Mouse (Mus musculus) CH12.LX (cell line): ENCODE measurements at regions not wholly inside any gene's neighbourhood (a gene's known extent, or its start where the extent isn't known, plus 50 kb on each side); places are given as distances from the start of the nearest gene placed in this dataset.

Source experiments
- DNase-seq: peaks from one replicate; pipeline ENCODE4 v3.0.0-alpha.2; 2013; ENCODE audit errors: extremely low read depth
- H3K27ac ChIP-seq: 2 replicates; pipeline ENCODE4 v1.5.1; 2012; ENCODE audit warnings: low read depth, mild to moderate bottlenecking, control low read depth, moderate library complexity; ENCODE audit not compliant: insufficient read depth
- H3K27me3 ChIP-seq: replicated peaks from 2 replicates; pipeline ENCODE3; 2012; ENCODE audit warnings: inconsistent platforms
- H3K36me3 ChIP-seq, 2 experiments: replicated peaks in 1 of 2; 2 replicates each; pipeline versions ENCODE3 to v1.6.1; 2012; ENCODE audit warnings: inconsistent platforms in 1 of 2, low read length in 1 of 2, mild to moderate bottlenecking in 1 of 2, mixed read lengths in 1 of 2, moderate library complexity in 1 of 2; ENCODE audit not compliant: control insufficient read depth in 1 of 2, insufficient read depth in 1 of 2
- H3K4me1 ChIP-seq, 2 experiments: 2 replicates each; pipeline ENCODE4 v1.6.1; 2012; ENCODE audit warnings: inconsistent platforms in 1 of 2, moderate library complexity in 1 of 2; ENCODE audit not compliant: insufficient read depth in 2 of 2, control insufficient read depth in 1 of 2
- H3K4me2 ChIP-seq: 2 replicates; pipeline ENCODE4 v1.6.1; 2012; ENCODE audit warnings: low read depth, mild to moderate bottlenecking, control low read depth; ENCODE audit not compliant: poor library complexity, insufficient read depth, severe bottlenecking
- H3K4me3 ChIP-seq, 3 experiments: fragments of 150-350 bp in 1 of 3; sonication (generic) in 1 of 3; replicated peaks in 1 of 3; 2 replicates each; pipeline versions ENCODE3 to v1.5.1; 2011 to 2012; ENCODE audit warnings: low read depth in 2 of 3, low read length in 2 of 3, mild to moderate bottlenecking in 2 of 3, moderate library complexity in 2 of 3, control low read depth in 1 of 3, improper control_type of control experiment in 1 of 3, inconsistent platforms in 1 of 3, mixed read lengths in 1 of 3; ENCODE audit not compliant: poor library complexity in 1 of 3
- H3K79me2 ChIP-seq: replicated peaks from 2 replicates; pipeline ENCODE4 v1.6.1; 2012; ENCODE audit warnings: mild to moderate bottlenecking, moderate library complexity; ENCODE audit not compliant: control insufficient read depth, poor library complexity, insufficient read depth, severe bottlenecking; ENCODE audit errors: extremely low read depth
- H3K9ac ChIP-seq: 2 replicates; pipeline ENCODE4 v1.6.1; 2012; ENCODE audit warnings: low read depth, mild to moderate bottlenecking, control low read depth, moderate library complexity; ENCODE audit not compliant: insufficient read depth
- H3K9me3 ChIP-seq: replicated peaks from 2 replicates; pipeline ENCODE3; 2012; ENCODE audit warnings: low read length, inconsistent platforms, mixed read lengths
- BHLHE40 ChIP-seq: IDR thresholded peaks from 2 replicates; pipeline ENCODE4 v1.6.1; 2011; ENCODE audit warnings: mild to moderate bottlenecking, low read depth, low read length, improper control_type of control experiment
- CTCF ChIP-seq, 2 experiments: IDR thresholded peaks in 1 of 2; conservative IDR thresholded peaks in 1 of 2; 2 replicates each; pipeline ENCODE4 v1.5.1; 2011 to 2012; ENCODE audit warnings: low read depth in 2 of 2, low read length in 2 of 2, improper control_type of control experiment in 1 of 2, inconsistent platforms in 1 of 2, mild to moderate bottlenecking in 1 of 2, moderate library complexity in 1 of 2
- E2F4 ChIP-seq: IDR thresholded peaks from 2 replicates; pipeline ENCODE4 v1.6.1; 2011; ENCODE audit warnings: low read depth, low read length, improper control_type of control experiment; ENCODE audit not compliant: insufficient replicate concordance
- EP300 ChIP-seq: IDR thresholded peaks from 2 replicates; pipeline ENCODE4 v1.6.1; 2011; ENCODE audit warnings: low read length, improper control_type of control experiment
- HCFC1 ChIP-seq: IDR thresholded peaks from 2 replicates; pipeline ENCODE4 v1.6.1; 2012; ENCODE audit warnings: low read depth, mild to moderate bottlenecking, inconsistent platforms, low read length, improper control_type of control experiment
- IRF4 ChIP-seq: IDR thresholded peaks from 2 replicates; pipeline ENCODE4 v1.6.1; 2014; ENCODE audit warnings: low read depth, mild to moderate bottlenecking, inconsistent platforms, low read length, improper control_type of control experiment
- JUND ChIP-seq: conservative IDR thresholded peaks from 2 replicates; pipeline ENCODE4 v1.6.1; 2011; ENCODE audit warnings: low read depth, low read length, improper control_type of control experiment
- KAT2A ChIP-seq: IDR thresholded peaks from 2 replicates; pipeline ENCODE4 v1.6.1; 2012; ENCODE audit warnings: low read length, improper control_type of control experiment, inconsistent platforms; ENCODE audit not compliant: insufficient replicate concordance
- MAFK ChIP-seq: IDR thresholded peaks from 2 replicates; pipeline ENCODE4 v1.6.1; 2011; ENCODE audit warnings: low read length, improper control_type of control experiment; ENCODE audit not compliant: insufficient replicate concordance
- MAX ChIP-seq: IDR thresholded peaks from 2 replicates; pipeline ENCODE4 v1.6.1; 2011; ENCODE audit warnings: low read length, improper control_type of control experiment
- MAZ ChIP-seq: IDR thresholded peaks from 2 replicates; pipeline ENCODE4 v1.6.1; 2012; ENCODE audit warnings: low read depth, mild to moderate bottlenecking, inconsistent platforms, low read length, improper control_type of control experiment, moderate library complexity
- MEF2A ChIP-seq: IDR thresholded peaks from 2 replicates; pipeline ENCODE4 v1.6.1; 2014; ENCODE audit warnings: low read depth, mild to moderate bottlenecking, inconsistent platforms, low read length, improper control_type of control experiment, borderline replicate concordance
- MXI1 ChIP-seq: IDR thresholded peaks from 2 replicates; pipeline ENCODE4 v1.6.1; 2011; ENCODE audit warnings: mild to moderate bottlenecking, low read depth, low read length, improper control_type of control experiment
- MYC ChIP-seq: IDR thresholded peaks from 2 replicates; pipeline ENCODE4 v1.6.1; 2011; ENCODE audit warnings: low read depth, mild to moderate bottlenecking, improper control_type of control experiment, low read length
- NRF1 ChIP-seq: IDR thresholded peaks from 2 replicates; pipeline ENCODE4 v1.6.1; 2014; ENCODE audit warnings: low read depth, mild to moderate bottlenecking, inconsistent platforms, low read length, improper control_type of control experiment, moderate library complexity
- POLR2A ChIP-seq: IDR thresholded peaks from 2 replicates; pipeline ENCODE4 v1.6.1; 2011; ENCODE audit warnings: low read depth, mild to moderate bottlenecking, improper control_type of control experiment, low read length
- POLR2AphosphoS2 ChIP-seq: IDR thresholded peaks from 2 replicates; pipeline ENCODE4 v1.6.1; 2011; ENCODE audit warnings: low read depth, low read length, improper control_type of control experiment
- SIN3A ChIP-seq: IDR thresholded peaks from 2 replicates; pipeline ENCODE4 v1.6.1; 2012; ENCODE audit warnings: low read length, improper control_type of control experiment, inconsistent platforms
- TBP ChIP-seq: conservative IDR thresholded peaks from 2 replicates; pipeline ENCODE4 v1.6.1; 2011; ENCODE audit warnings: low read depth, low read length, improper control_type of control experiment
- UBTF ChIP-seq: IDR thresholded peaks from 2 replicates; pipeline ENCODE4 v1.6.1; 2012; ENCODE audit warnings: low read depth, mild to moderate bottlenecking, inconsistent platforms, low read length, improper control_type of control experiment, moderate library complexity
- USF1 ChIP-seq: IDR thresholded peaks from 2 replicates; pipeline ENCODE4 v1.6.1; 2014; ENCODE audit warnings: low read depth, mild to moderate bottlenecking, inconsistent platforms, low read length, improper control_type of control experiment
- USF2 ChIP-seq: conservative IDR thresholded peaks from 2 replicates; pipeline ENCODE4 v1.6.1; 2011; ENCODE audit warnings: low read depth, low read length, improper control_type of control experiment
- ZC3H11A ChIP-seq: IDR thresholded peaks from 2 replicates; pipeline ENCODE4 v1.6.1; 2012; ENCODE audit warnings: low read depth, mild to moderate bottlenecking, inconsistent platforms, low read length, improper control_type of control experiment
- dilution Hi-C: fragments of 300-500 bp; cut with MboI; formaldehyde crosslinking; loops from 2 replicates; pipeline ENCODE4 v1.14.3; 2020; ENCODE audit warnings: low sequenced_read_pairs; ENCODE audit not compliant: extremely low pct_unique_long_range_greater_than_20kb, extremely low pct_ligation_motif_present
- in situ Hi-C: fragments of 300-500 bp; cut with MboI; formaldehyde crosslinking; loops from 3 replicates; pipeline ENCODE4 v1.14.3; 2019; ENCODE audit warnings: low sequenced_read_pairs, low pct_ligation_motif_present, low pct_unique_long_range_greater_than_20kb, mixed read lengths

DNA sequence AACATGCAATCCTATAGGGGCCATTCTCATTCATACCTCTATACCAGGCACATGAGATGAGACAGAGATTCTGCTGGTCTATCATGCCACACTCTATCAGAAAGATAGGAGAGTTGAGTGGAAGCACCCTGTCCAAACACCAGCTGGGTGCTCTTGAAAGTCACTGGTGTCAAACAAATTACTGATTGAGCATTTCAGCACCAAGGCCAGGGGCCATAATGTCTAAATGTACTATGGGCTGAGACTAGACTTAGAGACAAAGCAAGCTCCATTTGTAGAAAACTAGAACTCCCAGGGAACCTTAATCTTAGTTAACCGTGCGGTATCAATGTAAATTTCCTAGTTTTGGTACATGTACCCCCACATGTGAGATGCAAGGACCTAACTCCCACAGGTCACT lies 452.5 kb downstream of the Tcerg1l start:
- dilution Hi-C loops (no loop called here), in situ Hi-C loops (no loop called here)
- Histone ChIP-seq H3K4me1 (no peaks in the 10 kb centered on the region), H3K9ac (no peak overlapping the region), H3K9me3 (no peaks in the 10 kb centered on the region), H3K27ac (no peak overlapping the region), H3K4me2 (no peak overlapping the region), H3K4me3 (no peak overlapping the region), H3K36me3 (no peaks in the 10 kb centered on the region), H3K79me2 (no peaks in the 10 kb centered on the region), H3K27me3 (peaks cover 76% of the 10 kb centered on the region)
- TF ChIP-seq JUND (no peak), MAZ (no peak), KAT2A (no peak), IRF4 (no peak), MXI1 (no peak), MAFK (no peak), HCFC1 (no peak), UBTF (no peak), EP300 (no peak), CTCF (conservative IDR thresholded peaks at IDR 0.05 in 1 of 2, IDR thresholded peaks at IDR 0.05 in 1 of 2; ENCODE audit: low read depth in 2 of 2, low read length in 2 of 2) (no peak), USF2 (no peak), MYC (no peak), POLR2AphosphoS2 (no peak), ZC3H11A (no peak), BHLHE40 (no peak), POLR2A (no peak), E2F4 (no peak), MEF2A (no peak), TBP (no peak), SIN3A (no peak)
- DNase-seq = no peak

GRCm38 (mm10) chr7:137947424-137947823 lies 450.1 kb downstream of the Tcerg1l start:
- TF ChIP-seq NRF1 (no peak), USF1 (no peak), SIN3A (no peak), MAX (no peak), EP300 (no peak)
- dilution Hi-C loops = no loop called here
- no peak overlapping the region for H3K9ac ChIP-seq
- no peaks in the 10 kb centered on the region for H3K36me3 ChIP-seq
- no peak overlapping the region for H3K27ac ChIP-seq
- H3K4me1 ChIP-seq = no peaks in the 10 kb centered on the region
- no peak overlapping the region for H3K4me2 ChIP-seq
- no peak overlapping the region for H3K4me3 ChIP-seq
- H3K9me3 ChIP-seq = no peaks in the 10 kb centered on the region
- peaks cover 76% of the 10 kb centered on the region for H3K27me3 ChIP-seq
- in situ Hi-C loops = no loop called here
- DNase-seq = no peak
- H3K79me2 ChIP-seq = no peaks in the 10 kb centered on the region
